Mouse (Mus musculus) limb, embryonic 14.5 days (tissue): ENCODE measurements at regions not wholly inside any gene's neighbourhood (a gene's known extent, or its start where the extent isn't known, plus 50 kb on each side); places are given as distances from the start of the nearest gene placed in this dataset.

Experiments used
- ATAC-seq: fragments of 200-750 bp; cut with Nextera tagmentation; 2 replicates; pipeline ENCODE4 v1.8.0; 2017; ENCODE audit warnings: low read depth, moderate number of reproducible peaks, moderate TSS enrichment; ENCODE audit not compliant: low FRiP score
- DNase-seq: peaks from one replicate; pipeline ENCODE4 v3.0.0-alpha.2; 2015; ENCODE audit warnings: low spot score
- H3K27ac ChIP-seq: fragments of 300-500 bp; sonication (generic); replicated peaks from 2 replicates; pipeline ENCODE4 v1.5.1; 2014; ENCODE audit warnings: low read depth, mild to moderate bottlenecking, low read length, moderate library complexity, mixed read lengths
- H3K27me3 ChIP-seq: fragments of 300-500 bp; sonication (generic); 2 replicates; pipeline ENCODE4 v1.6.1; 2014; ENCODE audit warnings: low read length, mixed read lengths; ENCODE audit not compliant: control insufficient read depth, insufficient read depth
- H3K36me3 ChIP-seq: fragments of 300-500 bp; sonication (generic); 2 replicates; pipeline ENCODE4 v1.6.1; 2014; ENCODE audit warnings: mild to moderate bottlenecking, low read length, moderate library complexity, mixed read lengths; ENCODE audit not compliant: control insufficient read depth, insufficient read depth
- H3K4me1 ChIP-seq: fragments of 300-500 bp; sonication (generic); 2 replicates; pipeline ENCODE4 v1.6.1; 2014; ENCODE audit warnings: antibody characterized with exemption, low read length, mixed read lengths; ENCODE audit not compliant: control insufficient read depth, insufficient read depth
- H3K4me2 ChIP-seq: fragments of 300-500 bp; sonication (generic); replicated peaks from 2 replicates; pipeline ENCODE4 v1.6.1; 2014; ENCODE audit warnings: low read depth, mild to moderate bottlenecking, low read length, moderate library complexity; ENCODE audit not compliant: severe bottlenecking
- H3K4me3 ChIP-seq: fragments of 300-500 bp; sonication (generic); replicated peaks from 2 replicates; pipeline ENCODE4 v1.5.1; 2014; ENCODE audit warnings: low read length
- H3K9ac ChIP-seq: fragments of 300-500 bp; sonication (generic); 2 replicates; pipeline ENCODE4 v1.6.1; 2014; ENCODE audit warnings: mild to moderate bottlenecking, low read depth, low read length, moderate library complexity; ENCODE audit not compliant: severe bottlenecking
- H3K9me3 ChIP-seq: fragments of 300-500 bp; sonication (generic); 2 replicates; pipeline ENCODE4 v1.6.1; 2016; ENCODE audit warnings: low read length; ENCODE audit not compliant: control insufficient read depth
- POLR2A ChIP-seq: fragments of 200-500 bp; IDR thresholded peaks from 2 replicates; pipeline ENCODE4 v1.8.0; 2012; ENCODE audit warnings: inconsistent platforms, mild to moderate bottlenecking, moderate library complexity, borderline replicate concordance; ENCODE audit not compliant: insufficient read depth, insufficient read length; ENCODE audit errors: extremely low read depth
- WGBS: fragments of 180-500 bp; shearing (Covaris S2); extraction: QIAGEN DNeasy Blood & Tissue Kit; methylation state at CpG from one replicate; pipeline ENCODE4 v1.1.7; 2014; 5-methylcytosine and 5-hydroxymethylcytosine counted together

DNA sequence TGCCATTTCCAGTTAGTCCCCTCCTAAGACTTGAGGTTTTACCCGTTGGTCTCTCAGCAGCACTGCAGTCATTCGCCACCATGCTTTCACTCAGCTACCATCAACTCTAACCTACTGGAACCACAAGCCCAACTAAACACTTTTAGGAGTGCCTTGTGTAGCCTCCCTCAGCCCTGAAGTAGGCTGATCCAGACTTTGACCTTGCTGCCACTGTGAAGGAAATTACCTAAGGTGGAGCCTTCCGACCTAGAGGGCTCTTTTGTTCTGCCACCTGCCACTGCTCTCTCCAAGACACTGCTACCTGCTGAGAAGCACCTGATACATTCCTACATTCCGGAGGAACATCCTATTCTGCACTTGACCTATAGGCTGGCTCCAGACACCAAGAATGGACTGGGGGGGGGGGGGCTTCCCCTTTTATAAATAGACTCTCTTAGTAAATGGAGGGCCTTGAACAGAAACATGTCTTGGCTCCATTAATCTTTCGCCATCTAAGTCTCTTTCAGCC lies 93.5 kb upstream of the Otud4 start:
- no peak overlapping the region for H3K4me3 ChIP-seq

GRCm38 (mm10) chr8:79542461-79542860 lies 97.0 kb upstream of the Otud4 start:
- peak; percentile 21 for DNase-seq
- no peak for TF ChIP-seq POLR2A
- ATAC-seq: peak; percentile 23

More for the DNA sequence above, 93.5 kb upstream of the Otud4 start:
- Histone ChIP-seq H3K27me3 (no peaks in the 10 kb centered on the region), H3K4me1 (peaks cover 3% of the 10 kb centered on the region; the same call in 1 of the 2 replicates), H3K4me2 (no peak overlapping the region), H3K27ac (no peak overlapping the region), H3K9ac (no peak overlapping the region), H3K36me3 (no peaks in the 10 kb centered on the region), H3K9me3 (no peaks in the 10 kb centered on the region)
- ATAC-seq: no peak
- 81% methylated on average over 5 of the region's 5 CpGs for WGBS
- DNase-seq: no peak
- no peak for TF ChIP-seq POLR2A

DNA sequence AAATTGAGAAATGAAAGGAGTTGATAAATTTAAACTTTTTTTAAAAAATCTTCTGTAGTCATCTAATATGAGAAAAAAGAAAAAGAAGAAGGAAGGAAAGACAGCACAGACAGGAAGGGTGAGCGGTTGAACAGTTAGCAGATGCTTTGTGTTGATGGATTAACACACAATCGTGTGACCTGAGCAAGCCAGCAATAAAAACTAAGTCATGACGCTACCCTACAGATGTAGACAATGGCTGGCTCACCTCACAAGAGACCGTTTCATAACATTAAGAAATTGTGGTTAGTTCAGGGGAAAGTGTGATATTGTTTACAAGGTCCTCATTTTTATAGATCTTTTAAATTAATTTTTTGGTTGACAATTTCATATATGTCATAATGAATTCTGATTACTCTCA lies 99.4 kb upstream of the Otud4 start:
- Histone ChIP-seq H3K27ac (no peak overlapping the region), H3K4me3 (no peak overlapping the region), H3K36me3 (no peaks in the 10 kb centered on the region), H3K27me3 (no peaks in the 10 kb centered on the region), H3K9me3 (no peaks in the 10 kb centered on the region), H3K4me1 (peaks cover 3% of the 10 kb centered on the region; the same call in 1 of the 2 replicates), H3K9ac (no peak overlapping the region), H3K4me2 (no peak overlapping the region)
- ATAC-seq (no peak), DNase-seq (no peak)
- 79% methylated on average over 4 of the region's 4 CpGs for WGBS
- TF ChIP-seq POLR2A: no peak

More at GRCm38 (mm10) chr8:79542461-79542860, 97.0 kb upstream of the Otud4 start:
- no peaks in the 10 kb centered on the region for H3K9me3 ChIP-seq
- no peaks in the 10 kb centered on the region for H3K27me3 ChIP-seq
- peaks cover 3% of the 10 kb centered on the region; the same call in 1 of the 2 replicates for H3K4me1 ChIP-seq
- H3K27ac ChIP-seq: 0 out of 2 replicates have a peak overlapping the region, but pooled peaks have one; percentile 7
- H3K4me3 ChIP-seq: no peak overlapping the region
- H3K4me2 ChIP-seq: no peak overlapping the region
- WGBS: 37% methylated on average over 2 of the region's 2 CpGs
- no peak overlapping the region for H3K9ac ChIP-seq
- H3K36me3 ChIP-seq: no peaks in the 10 kb centered on the region

- H3K4me2 ChIP-seq: no peak overlapping the region; the same call in 1 of the 2 replicates
Observed at GRCm38 (mm10) chr8:79534271-79534889, 105.0 kb upstream of the Otud4 start.

DNA sequence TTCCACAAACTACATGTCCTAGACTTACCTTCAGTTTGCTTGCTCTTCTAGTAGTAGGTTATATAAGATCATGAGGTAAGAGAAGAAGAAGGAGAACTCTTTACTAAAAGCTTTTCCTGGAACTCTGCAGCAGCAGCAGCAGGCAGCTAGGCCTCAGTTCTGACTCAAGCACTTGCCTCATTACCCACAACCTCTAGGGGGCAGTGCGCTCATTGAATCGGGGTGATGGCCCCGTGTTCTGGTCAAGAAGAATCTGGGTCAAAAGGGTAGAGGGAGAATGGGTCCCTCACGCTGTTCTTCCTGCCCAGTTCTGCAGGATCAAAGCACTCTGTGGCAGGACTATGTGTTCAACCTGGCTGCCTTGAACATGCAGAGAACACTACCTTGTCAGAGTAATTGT lies 109.9 kb upstream of the Otud4 start:
- TF ChIP-seq POLR2A: no peak
- Histone ChIP-seq H3K27ac (no peak overlapping the region), H3K4me1 (peaks cover 4% of the 10 kb centered on the region; the same call in 1 of the 2 replicates), H3K36me3 (no peaks in the 10 kb centered on the region), H3K4me3 (no peak overlapping the region), H3K27me3 (no peaks in the 10 kb centered on the region), H3K9ac (no peak overlapping the region), H3K9me3 (no peaks in the 10 kb centered on the region), H3K4me2 (no peak overlapping the region)
- DNase-seq: no peak
- WGBS: 35% methylated on average over 4 of the region's 4 CpGs
- no peak for ATAC-seq

More at GRCm38 (mm10) chr8:79534271-79534889, 105.0 kb upstream of the Otud4 start:
- no peak for TF ChIP-seq POLR2A
- H3K9ac ChIP-seq: no peak overlapping the region
- no peaks in the 10 kb centered on the region for H3K36me3 ChIP-seq
- 35% methylated on average over 12 of the region's 12 CpGs for WGBS
- H3K9me3 ChIP-seq: no peaks in the 10 kb centered on the region
- peak; percentile 57 for ATAC-seq
- H3K4me3 ChIP-seq: no peak overlapping the region
- no peaks in the 10 kb centered on the region for H3K27me3 ChIP-seq
- peak overlapping the region; percentile 62 for H3K27ac ChIP-seq
- peaks cover 4% of the 10 kb centered on the region; the same call in 1 of the 2 replicates for H3K4me1 ChIP-seq
- peak; percentile 53 for DNase-seq
